Mouse (Mus musculus) forebrain, embryonic 14.5 days (tissue): ENCODE results near the gene Rhox3e. TPM values are rescaled to one million over a fixed set of nuclear protein-coding genes. Genes with fewer than 3 reads are reported as not detected.
"Not testable (repeated sequence)": the region's sequence is repeated elsewhere in the genome, so short reads cannot be mapped to it uniquely, and the experiment has no call there.

Source experiments
- ATAC-seq: fragments of 200-750 bp; cut with Nextera tagmentation; 2 replicates; pipeline ENCODE4 v1.8.0; 2017; ENCODE audit warnings: mild to moderate bottlenecking, moderate library complexity
- DNase-seq: peaks from one replicate; pipeline ENCODE4 v3.0.0-alpha.2; 2015; ENCODE audit warnings: low spot score
- H3K27ac ChIP-seq: fragments of 300-500 bp; sonication (generic); 2 replicates; pipeline ENCODE4 v1.5.1; 2014; ENCODE audit warnings: low read depth, mild to moderate bottlenecking, control low read depth, low read length, moderate library complexity
- H3K27me3 ChIP-seq: fragments of 300-500 bp; sonication (generic); replicated peaks from 2 replicates; pipeline ENCODE4 v1.6.1; 2014; ENCODE audit warnings: low read length, control low read depth, mixed read lengths; ENCODE audit not compliant: control insufficient read depth, insufficient read depth
- H3K36me3 ChIP-seq: fragments of 300-500 bp; sonication (generic); 2 replicates; pipeline ENCODE4 v1.6.1; 2014; ENCODE audit warnings: low read length, control low read depth; ENCODE audit not compliant: control insufficient read depth, insufficient read depth
- H3K4me1 ChIP-seq: fragments of 300-500 bp; sonication (generic); 2 replicates; pipeline ENCODE4 v1.6.1; 2014; ENCODE audit warnings: antibody characterized with exemption, low read length, control low read depth; ENCODE audit not compliant: control insufficient read depth, insufficient read depth
- H3K4me2 ChIP-seq: fragments of 300-500 bp; sonication (generic); 2 replicates; pipeline ENCODE4 v1.6.1; 2014; ENCODE audit warnings: mild to moderate bottlenecking, control low read depth, low read length
- H3K4me3 ChIP-seq: fragments of 300-500 bp; sonication (generic); 2 replicates; pipeline ENCODE4 v1.5.1; 2014; ENCODE audit warnings: low read depth, low read length, control low read depth
- H3K9ac ChIP-seq: fragments of 300-500 bp; sonication (generic); 2 replicates; pipeline ENCODE4 v1.6.1; 2014; ENCODE audit warnings: mild to moderate bottlenecking, low read length, control low read depth, moderate library complexity
- H3K9me3 ChIP-seq: fragments of 300-500 bp; sonication (generic); replicated peaks from 2 replicates; pipeline ENCODE4 v1.6.1; 2016; ENCODE audit warnings: low read length, control low read depth, mixed read lengths; ENCODE audit not compliant: control insufficient read depth
- WGBS: fragments of 180-500 bp; shearing (Covaris S2); extraction: QIAGEN DNeasy Blood & Tissue Kit; methylation state at CpG from one replicate; pipeline ENCODE4 v1.1.7; 2014; 5-methylcytosine and 5-hydroxymethylcytosine counted together
- polyA plus RNA-seq: library from polyadenylated mRNA; unstranded; fragments of >200 nt; fragmentation: Nextera tagmentation; extraction: Ambion mirVana; gene quantifications from 2 replicates; pipeline ENCODE4 v1.2.1, GENCODE M21; 2014

Rhox3e gene
- polyA plus RNA-seq, result not detected in 2 replicates

DNA sequence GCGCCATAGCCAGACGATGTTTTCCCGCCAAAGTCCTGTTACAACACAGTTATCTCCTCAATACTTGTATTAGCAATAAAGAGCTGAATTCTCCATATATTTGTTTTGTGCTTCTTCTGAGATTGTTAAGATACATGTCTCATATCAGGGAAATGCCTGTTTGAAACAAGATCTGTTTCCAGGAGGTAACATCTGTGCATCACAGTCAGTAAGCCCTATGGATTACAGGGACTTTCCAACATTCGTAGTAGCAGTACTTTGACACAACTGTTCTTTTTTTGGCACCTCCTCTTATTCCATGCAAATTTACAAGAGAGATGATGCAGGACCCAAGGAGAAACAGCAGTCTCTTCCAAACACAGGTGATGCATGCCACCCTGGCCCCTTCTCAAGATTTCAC lies at the start of gene Rhox3e:
Rhox3e (plus strand) TSS at position 301 of the 400 bp plus-strand sequence.
- WGBS, result no CpG with 5 or more reads among the region's 4 CpGs
- ATAC-seq, H3K4me2 ChIP-seq, H3K4me1 ChIP-seq, H3K27ac ChIP-seq, H3K36me3 ChIP-seq, H3K4me3 ChIP-seq, H3K9ac ChIP-seq, H3K9me3 ChIP-seq, H3K27me3 ChIP-seq, DNase-seq: not testable (repeated sequence)

- not testable (repeated sequence) for H3K27ac ChIP-seq, ATAC-seq
- WGBS, result 95% methylated on average over 14 of the region's 18 CpGs
Observed at GRCm38 (mm10) chrX:37514059-37514458, 27.8 kb upstream of the Rhox3e start, which contains the start of gene Rhox4d. TSS of gene Rhox4d (plus strand) at chrX:37514359.

DNA sequence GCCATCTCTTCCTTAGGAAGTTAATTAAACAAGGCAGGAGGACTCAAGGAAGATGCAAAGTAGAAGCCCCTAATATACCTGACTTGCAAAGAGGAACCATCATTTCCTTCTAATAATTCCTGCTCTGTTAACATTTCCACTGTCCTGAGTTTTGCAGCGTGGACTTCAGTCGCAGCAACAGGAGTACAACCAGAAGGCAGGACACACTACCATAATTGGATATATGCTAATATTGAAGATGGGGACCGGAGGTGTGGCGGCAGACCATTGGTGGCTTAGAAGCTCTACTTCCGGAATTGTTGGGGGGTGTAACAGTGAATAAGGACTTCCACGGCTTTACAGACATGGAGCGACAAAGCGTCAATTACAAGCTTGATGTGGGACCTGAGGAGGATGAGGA lies 11.7 kb upstream of the Rhox3e start, which contains the start of gene Rhox2e:
Rhox2e (plus strand) TSS at position 301 of the 400 bp plus-strand sequence.
- not testable (repeated sequence) for H3K9me3 ChIP-seq, H3K4me2 ChIP-seq, H3K4me1 ChIP-seq, DNase-seq, H3K4me3 ChIP-seq, H3K36me3 ChIP-seq, H3K27ac ChIP-seq, ATAC-seq, H3K27me3 ChIP-seq, H3K9ac ChIP-seq
- WGBS, result 93% methylated on average over 2 of the region's 8 CpGs

More at GRCm38 (mm10) chrX:37514059-37514458, 27.8 kb upstream of the Rhox3e start, which contains the start of gene Rhox4d:
- not testable (repeated sequence) for H3K9me3 ChIP-seq, H3K27me3 ChIP-seq, DNase-seq, H3K4me2 ChIP-seq, H3K9ac ChIP-seq, H3K4me3 ChIP-seq, H3K36me3 ChIP-seq, H3K4me1 ChIP-seq

GRCm38 (mm10) chrX:37557112-37557511 lies 15.3 kb downstream of the Rhox3e start, which contains the start of gene Rhox4e:
TSS of gene Rhox4e (plus strand) at chrX:37557412.
- H3K9me3 ChIP-seq, ATAC-seq: not testable (repeated sequence)

DNA sequence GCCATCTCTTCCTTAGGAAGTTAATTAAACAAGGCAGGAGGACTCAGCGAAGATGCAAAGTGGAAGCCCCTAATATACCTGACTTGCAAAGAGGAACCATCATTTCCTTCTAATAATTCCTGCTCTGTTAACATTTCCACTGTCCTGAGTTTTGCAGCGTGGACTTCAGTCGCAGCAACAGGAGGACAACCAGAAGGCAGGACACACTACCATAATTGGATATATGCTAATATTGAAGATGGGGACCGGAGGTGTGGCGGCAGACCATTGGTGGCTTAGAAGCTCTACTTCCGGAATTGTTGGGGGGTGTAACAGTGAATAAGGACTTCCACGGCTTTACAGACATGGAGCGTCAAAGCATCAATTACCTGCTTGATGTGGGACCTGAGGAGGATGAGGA lies 29.3 kb downstream of the Rhox3e start, which contains the start of gene Rhox2f:
Rhox2f (plus strand) TSS at position 301 of the 400 bp plus-strand sequence.
- not testable (repeated sequence) for H3K9ac ChIP-seq, H3K27me3 ChIP-seq, ATAC-seq, DNase-seq, H3K36me3 ChIP-seq, H3K27ac ChIP-seq, H3K9me3 ChIP-seq, H3K4me1 ChIP-seq, H3K4me3 ChIP-seq, H3K4me2 ChIP-seq
- 98% methylated on average over 5 of the region's 8 CpGs for WGBS

More at GRCm38 (mm10) chrX:37557112-37557511, 15.3 kb downstream of the Rhox3e start, which contains the start of gene Rhox4e:
- not testable (repeated sequence) for H3K4me1 ChIP-seq, H3K9ac ChIP-seq, H3K4me3 ChIP-seq, H3K27ac ChIP-seq, H3K27me3 ChIP-seq, H3K4me2 ChIP-seq, H3K36me3 ChIP-seq, DNase-seq
- WGBS, result 96% methylated on average over 7 of the region's 18 CpGs

- not testable (repeated sequence) for H3K27me3 ChIP-seq, H3K4me2 ChIP-seq, H3K4me3 ChIP-seq, H3K9me3 ChIP-seq, H3K36me3 ChIP-seq, DNase-seq, H3K4me1 ChIP-seq, H3K9ac ChIP-seq, ATAC-seq, H3K27ac ChIP-seq
- 37% methylated on average over 2 of the region's 2 CpGs for WGBS
Observed at GRCm38 (mm10) chrX:37572638-37573037, 30.8 kb downstream of the Rhox3e start.

- not testable (repeated sequence) for H3K27me3 ChIP-seq, H3K4me3 ChIP-seq, H3K9ac ChIP-seq, H3K4me1 ChIP-seq, DNase-seq, ATAC-seq, H3K4me2 ChIP-seq, H3K36me3 ChIP-seq, H3K9me3 ChIP-seq, H3K27ac ChIP-seq
Observed at GRCm38 (mm10) chrX:37580692-37581091, 38.9 kb downstream of the Rhox3e start, which contains the start of gene Rhox3f. TSS of gene Rhox3f (plus strand) at chrX:37580992.

Other genes with a start within 250 kb of the Rhox3e start
- not detected in 2 replicates for gene Rhox3a2, start 162.0 kb upstream of the Rhox3e start, polyA plus RNA-seq
- gene Rhox4a2, start 151.2 kb upstream of the Rhox3e start, polyA plus RNA-seq, result not detected in 2 replicates
- not detected in 2 replicates for gene Rhox2b, start 130.0 kb upstream of the Rhox3e start, polyA plus RNA-seq
- gene Rhox4b, start 109.5 kb upstream of the Rhox3e start, polyA plus RNA-seq, result not detected in 2 replicates
- not detected in 2 replicates for gene Rhox2c, start 88.3 kb upstream of the Rhox3e start, polyA plus RNA-seq
- gene Rhox3c, start 83.4 kb upstream of the Rhox3e start, polyA plus RNA-seq, result not detected in 2 replicates
- gene Rhox4c, start 61.7 kb upstream of the Rhox3e start, polyA plus RNA-seq, result not detected in 2 replicates
- not detected in 2 replicates for gene Rhox2d, start 48.6 kb upstream of the Rhox3e start, polyA plus RNA-seq
- gene Rhox4d, start 27.7 kb upstream of the Rhox3e start, polyA plus RNA-seq, result not detected in 2 replicates
- not detected in 2 replicates for gene Rhox2e, start 11.6 kb upstream of the Rhox3e start, polyA plus RNA-seq
- gene Rhox4e, start 15.4 kb downstream of the Rhox3e start, polyA plus RNA-seq, result not detected in 2 replicates
- not detected in 2 replicates for gene Rhox2f, start 29.4 kb downstream of the Rhox3e start, polyA plus RNA-seq
- gene Rhox3f, start 39.0 kb downstream of the Rhox3e start, polyA plus RNA-seq, result not detected in 2 replicates
- not detected in 2 replicates for gene Rhox4f, start 65.7 kb downstream of the Rhox3e start, polyA plus RNA-seq
- gene Rhox3g, start 86.6 kb downstream of the Rhox3e start, polyA plus RNA-seq, result not detected in 2 replicates
- not detected in 2 replicates for gene Rhox2g, start 101.5 kb downstream of the Rhox3e start, polyA plus RNA-seq
- gene Rhox4g, start 109.3 kb downstream of the Rhox3e start, polyA plus RNA-seq, result not detected in 2 replicates
- gene Rhox3h, start 126.7 kb downstream of the Rhox3e start, polyA plus RNA-seq, result not detected in 2 replicates
- gene Rhox2h, start 131.3 kb downstream of the Rhox3e start, polyA plus RNA-seq, result not detected in 2 replicates